Mouse (Mus musculus) lung, adult 2 months (tissue): ENCODE results near the gene Tenm3.

Source experiments
- CTCF ChIP-seq: fragments of 200-500 bp; IDR thresholded peaks from 2 replicates; pipeline ENCODE4 v1.5.1; 2011; ENCODE audit warnings: mild to moderate bottlenecking, low read length, control low read depth; ENCODE audit not compliant: insufficient read depth
- POLR2A ChIP-seq: fragments of 200-500 bp; IDR thresholded peaks from 2 replicates; pipeline ENCODE4 v1.6.1; 2011; ENCODE audit warnings: low read depth, mild to moderate bottlenecking, control low read depth, low read length, borderline replicate concordance; ENCODE audit errors: extremely low read depth

- TF ChIP-seq POLR2A, result no peak
- no peak for TF ChIP-seq CTCF
Observed at GRCm38 (mm10) chr8:48552306-48552705, 291.4 kb downstream of the Tenm3 start.
